Mouse (Mus musculus) urinary bladder, postnatal 25 days (tissue): ENCODE results near the gene Prim2.

ENCODE experiments used
- DNase-seq: peaks from one replicate; pipeline ENCODE4 v3.0.0; 2022; ENCODE audit warnings: low spot score

Gene Prim2

DNA sequence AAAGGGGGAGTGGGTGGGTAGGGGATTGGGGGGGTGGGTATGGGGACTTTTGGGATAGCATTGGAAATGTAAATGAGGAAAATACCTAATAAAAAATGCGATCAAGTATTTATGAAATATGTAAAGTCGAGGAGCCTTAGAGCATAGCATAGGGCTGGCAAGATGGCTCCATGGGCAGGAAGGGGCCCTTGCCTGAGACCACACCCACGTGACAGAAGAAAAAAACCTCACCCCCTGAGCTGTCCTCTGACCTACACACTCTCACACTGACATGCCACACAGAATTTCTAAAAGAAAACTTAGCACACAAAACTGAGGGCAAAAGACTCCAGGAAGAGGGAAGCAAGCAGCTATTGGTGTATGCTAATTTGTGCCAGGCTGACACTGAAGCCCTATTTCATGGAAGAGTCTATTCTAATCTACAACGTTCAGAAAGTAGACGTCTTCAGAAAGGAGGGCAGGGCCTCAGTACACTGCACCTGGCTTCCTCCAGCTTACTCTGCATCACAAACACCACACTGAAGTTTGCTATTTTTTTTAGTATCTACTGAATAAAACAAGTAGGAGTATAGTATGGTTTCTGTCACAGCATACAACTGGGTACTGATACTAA, 65.4 kb downstream of the Prim2 start:
- no peak for DNase-seq

DNA sequence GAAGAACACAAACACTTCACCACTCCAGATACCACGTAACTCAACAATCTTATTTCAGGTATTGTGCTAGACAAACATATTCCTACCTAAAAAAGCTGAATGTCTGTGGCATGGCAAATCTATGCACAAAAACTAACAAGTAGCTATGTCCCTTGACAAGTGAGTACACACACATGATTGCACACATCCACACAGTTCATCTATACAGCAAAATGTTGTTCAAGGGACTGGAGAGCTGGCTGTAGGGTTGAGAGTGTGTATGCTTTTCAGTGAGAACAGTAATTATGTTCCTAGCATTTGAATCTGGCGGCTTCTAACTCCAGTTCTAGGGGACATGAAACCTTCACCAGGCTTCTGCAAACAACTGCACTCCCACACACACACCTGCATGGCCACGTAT, 69.9 kb downstream of the Prim2 start:
- DNase-seq: no peak

DNA sequence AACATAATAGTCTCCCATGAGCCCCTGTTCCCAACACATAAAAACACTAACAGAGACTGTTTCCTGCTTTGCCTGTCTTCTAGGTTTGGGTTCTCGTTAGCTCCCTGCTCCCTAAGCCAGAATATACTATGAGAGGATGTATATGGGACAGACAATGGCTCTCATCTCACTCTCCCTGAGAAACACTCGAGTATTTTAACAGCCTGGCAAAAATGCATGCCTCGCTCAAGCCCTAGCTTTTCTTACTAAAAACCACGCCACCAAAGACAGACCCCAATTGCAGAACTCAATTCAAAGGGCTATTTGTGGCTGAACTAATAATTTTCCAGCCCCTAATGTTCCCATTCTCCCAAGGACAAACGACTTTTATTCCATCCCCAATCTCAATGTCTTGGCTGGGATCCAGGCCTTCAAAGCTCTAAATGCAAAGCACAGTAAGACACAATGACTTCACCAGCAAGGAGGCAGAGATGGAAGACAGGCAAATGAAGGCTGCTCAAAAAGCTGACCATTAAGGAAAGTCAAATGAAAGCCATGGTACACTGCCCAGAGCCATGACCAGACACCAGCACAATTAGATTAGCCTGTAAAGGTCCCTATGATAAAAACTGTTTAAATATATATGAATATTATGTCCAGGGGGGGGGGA, 70.5 kb downstream of the Prim2 start:
- DNase-seq: no peak

DNA sequence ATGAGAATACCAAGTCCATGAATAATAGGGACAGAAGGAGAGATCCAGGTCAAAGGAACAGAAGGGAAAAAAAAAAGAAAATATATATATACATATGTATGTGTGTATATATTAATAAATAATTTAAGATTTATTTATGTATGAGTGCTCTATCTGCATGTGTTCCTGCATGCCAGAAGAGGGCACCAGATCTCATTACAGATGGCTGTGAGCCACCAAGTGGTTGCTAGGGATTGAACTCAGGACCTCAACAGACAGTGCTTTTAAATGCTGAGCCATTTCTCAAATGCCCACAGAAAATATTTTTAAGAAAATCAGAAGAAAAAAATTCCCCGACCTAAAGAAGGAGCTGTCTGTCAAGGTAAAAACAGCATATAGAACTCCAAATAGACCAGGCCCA, 72.6 kb downstream of the Prim2 start:
- DNase-seq: no peak

DNA sequence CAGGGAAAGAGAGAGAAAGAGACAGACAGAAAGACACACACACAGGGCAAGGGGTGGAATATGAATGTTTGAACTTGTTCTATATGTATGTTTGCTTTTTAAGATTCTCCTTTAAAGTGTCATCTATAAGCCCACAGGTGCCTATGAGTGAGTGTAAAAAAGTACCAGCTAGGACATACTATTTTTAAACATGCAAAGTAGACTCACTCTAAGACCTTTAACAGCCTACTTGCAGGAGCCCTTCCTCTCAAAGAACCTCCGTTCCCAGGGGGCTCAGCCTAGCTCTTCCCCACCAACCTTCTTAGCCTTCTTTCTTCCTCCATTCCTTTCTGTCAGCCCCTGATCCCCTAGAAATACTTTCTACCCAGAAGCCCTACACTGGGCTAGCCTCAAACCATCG, 73.7 kb downstream of the Prim2 start:
- DNase-seq: no peak

DNA sequence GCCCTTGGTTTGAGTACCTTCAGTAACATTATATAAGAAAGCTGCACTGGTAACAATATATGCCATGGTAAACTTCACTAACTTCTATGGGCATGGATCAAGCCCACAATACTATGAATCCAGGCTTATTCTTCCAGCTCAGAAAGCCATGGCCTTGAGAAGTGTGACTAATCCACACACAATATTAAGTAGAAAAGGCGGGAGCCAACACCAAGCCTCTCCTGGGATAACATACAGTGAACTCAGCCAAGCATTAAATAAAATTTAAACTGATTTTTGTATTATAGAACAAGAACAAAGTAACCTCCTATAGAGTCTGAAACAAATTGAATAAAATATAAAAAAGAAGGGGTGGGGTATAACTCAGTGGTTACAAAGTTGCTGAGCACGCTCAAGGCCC, 74.6 kb downstream of the Prim2 start:
- no peak for DNase-seq

DNA sequence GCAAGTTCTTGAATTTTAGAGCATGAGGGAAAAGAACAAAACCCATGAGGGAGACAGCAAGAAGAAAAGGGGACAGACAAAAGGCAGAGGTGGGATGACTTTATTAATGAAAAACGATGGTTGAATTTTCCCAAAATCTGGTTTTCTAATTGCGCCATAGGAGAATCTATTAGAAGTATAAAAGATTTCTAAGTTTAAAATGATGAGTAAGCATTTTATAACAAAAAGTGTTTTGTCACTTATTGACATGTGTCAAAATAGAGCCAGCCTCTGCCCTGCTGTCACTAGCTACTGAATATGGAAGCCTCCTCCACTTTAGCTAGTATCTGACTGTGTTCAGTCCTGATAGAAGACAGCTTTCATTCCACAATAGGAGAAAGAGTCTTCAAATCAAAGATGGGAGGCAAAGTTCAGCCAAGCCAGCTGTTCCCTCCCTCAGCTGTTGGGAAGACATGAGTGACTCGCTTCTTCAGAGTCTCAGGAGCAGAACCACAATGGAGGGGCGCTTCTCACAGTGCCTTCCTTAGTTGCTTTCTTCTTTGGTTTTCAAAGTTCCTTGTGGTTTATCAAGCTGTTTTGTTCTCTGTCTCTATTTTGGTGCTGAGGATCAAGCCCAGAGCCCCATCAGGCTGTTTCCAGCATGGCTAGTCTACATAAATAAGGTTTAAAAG, 75.7 kb downstream of the Prim2 start:
- no peak for DNase-seq

DNA sequence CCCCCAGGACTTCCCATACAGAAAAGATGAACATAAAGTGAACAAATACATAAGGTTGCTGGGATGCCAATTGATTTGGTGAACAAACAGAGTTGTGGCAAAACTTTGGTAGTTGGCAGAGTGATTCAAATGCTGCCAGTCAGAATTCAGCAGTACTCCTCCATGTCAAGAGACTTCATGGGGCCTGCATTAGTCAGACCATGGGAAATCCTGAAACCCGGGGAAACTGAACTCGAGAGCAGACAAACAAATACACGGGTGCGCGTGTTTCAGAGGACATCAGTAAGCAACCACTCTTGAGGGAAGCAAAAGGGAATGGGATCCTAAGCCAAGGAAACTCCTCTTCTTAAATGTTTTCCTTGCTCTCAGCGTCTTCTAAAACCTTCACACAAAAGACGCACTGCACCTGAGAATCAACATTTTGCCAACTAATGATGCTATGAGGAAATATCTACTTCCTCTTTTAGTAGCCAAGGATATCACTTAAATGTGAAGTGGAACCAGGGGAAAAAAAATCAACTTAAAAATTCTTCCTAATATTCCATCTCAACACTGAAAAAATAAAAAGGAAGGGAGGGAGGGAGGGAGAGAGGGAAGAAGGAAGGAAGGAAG, 77.5 kb downstream of the Prim2 start:
- DNase-seq: no peak

DNA sequence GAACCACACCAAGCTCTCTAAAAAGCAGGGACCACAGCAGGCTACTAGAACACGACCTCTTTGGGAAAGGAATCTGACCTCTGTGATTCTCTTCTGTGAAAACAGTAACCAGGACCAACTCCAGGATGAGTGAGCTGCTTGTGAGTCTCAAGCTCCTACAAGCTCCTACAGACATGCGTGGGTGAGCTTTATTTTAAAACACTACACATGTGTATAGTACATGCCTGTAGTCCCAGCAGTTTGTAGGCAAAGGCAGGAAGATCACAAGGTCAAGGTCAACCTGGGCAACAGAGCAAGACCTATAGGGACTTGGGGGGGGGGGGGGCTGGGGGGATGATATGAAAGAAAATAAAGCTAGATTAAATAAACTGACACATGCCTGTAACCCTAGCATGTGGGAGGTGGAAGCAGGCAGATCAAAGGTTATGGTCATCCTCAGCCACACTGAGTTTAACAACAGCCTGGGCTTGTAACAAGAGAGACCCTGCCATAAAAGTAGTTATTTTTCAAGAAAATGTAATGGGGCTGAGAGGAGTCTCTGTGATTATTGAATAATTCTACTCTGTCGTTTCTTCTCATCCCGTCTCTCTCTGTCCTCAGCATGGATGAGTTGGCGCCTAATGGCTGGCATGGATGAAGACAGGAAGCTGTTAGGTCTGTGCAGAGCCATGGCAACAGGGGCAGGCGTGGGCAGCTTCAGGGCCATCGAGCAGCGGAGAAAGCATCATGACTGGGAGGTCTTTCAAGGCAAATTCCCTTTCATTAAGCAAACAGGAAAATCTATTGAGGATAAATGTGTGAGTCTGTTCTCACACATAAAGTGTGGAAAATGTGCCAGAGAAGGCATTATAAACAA, 78.8 kb downstream of the Prim2 start:
- no peak for DNase-seq

DNA sequence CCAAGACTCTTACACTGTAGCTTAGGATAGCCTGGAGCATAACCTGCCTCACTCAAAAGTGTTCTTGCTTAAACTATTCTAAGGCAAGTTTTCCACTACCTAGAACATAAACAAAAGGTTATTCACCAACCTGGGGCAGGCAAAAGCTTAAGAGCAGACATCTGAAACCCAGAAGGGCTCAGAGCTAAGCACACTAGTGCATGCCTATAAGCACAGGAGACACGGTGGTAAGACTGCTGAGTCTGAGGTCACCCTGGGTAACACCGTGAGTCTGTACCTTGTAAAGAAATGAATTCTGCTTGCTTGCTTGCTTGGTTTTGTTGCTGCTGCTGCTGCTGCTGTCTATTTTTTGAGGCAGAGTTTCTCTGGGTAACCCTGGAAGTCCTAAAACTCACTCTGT, 80.1 kb downstream of the Prim2 start:
- no peak for DNase-seq

DNA sequence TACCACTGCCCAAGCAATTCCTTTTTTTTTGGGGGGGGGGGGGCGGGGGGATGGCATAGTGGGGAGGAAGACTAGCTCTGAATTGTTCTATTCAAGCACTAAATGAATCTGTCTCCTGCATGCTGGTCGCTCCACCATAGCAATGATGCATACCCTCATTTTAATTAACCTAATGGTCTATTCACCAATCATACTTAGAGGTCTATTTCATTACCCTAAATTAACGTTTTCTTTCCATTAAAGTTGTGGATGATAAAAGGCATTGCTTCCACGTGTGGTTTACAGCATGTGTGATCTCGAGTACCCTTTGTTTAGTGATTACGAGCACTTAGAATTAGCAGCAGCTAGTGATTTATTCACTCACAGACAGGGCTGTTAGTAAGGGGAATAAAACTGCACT, 81.0 kb downstream of the Prim2 start:
- no peak for DNase-seq

DNA sequence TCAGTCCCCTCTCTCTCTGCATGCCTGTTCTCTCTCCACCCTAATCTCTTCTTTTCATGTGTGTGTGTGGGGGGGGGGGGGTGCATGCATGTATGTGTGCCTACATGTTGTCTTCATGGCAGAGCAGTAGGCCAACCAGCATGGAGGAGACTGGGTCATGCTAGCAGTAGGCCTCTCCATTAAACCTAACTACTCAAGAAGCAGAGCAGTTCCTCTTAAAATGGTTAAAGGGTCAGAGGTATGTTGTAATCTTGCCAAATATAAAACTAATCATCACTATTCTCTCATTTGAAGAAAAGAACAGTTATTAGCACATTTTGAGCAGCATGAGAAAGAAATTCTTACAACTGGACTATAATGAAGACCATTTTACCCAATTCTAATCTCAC, 85.0 kb downstream of the Prim2 start:
- DNase-seq: no peak

DNA sequence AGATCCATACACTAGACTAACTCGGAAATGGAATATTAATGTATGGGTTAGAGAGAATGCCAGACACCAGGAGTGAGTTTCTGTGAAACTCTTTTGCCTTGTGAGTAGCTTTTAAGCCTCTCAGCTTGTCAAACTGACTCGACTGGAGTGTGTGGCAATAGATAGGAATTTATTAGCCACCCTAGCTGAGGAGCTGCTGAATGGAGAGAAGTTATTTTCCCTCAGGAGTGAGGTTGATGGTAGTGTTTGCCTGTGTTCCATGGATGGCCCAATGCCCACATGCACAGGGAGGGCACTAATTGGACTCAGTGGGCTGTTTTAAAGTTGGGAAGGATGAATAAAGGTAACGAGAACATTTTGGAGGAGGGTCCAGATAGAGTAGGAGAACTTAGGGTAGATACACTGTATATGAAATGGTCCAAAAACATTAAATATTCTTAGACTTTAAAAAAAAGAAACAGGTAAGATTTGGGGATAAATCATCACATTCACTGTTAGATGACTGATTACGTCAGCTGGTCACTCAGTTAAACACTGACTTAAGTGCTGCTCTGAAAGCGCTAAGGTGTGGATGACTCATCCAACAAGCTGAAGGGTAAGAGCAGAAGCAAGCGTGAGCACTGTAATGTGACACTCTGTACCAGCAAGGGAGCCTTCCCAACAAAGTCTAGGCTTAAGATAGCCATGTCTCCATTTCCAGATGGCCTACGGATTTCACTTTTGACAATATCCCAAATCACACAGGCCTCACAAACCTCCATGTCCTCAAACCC, 85.6 kb downstream of the Prim2 start:
- no peak for DNase-seq

DNA sequence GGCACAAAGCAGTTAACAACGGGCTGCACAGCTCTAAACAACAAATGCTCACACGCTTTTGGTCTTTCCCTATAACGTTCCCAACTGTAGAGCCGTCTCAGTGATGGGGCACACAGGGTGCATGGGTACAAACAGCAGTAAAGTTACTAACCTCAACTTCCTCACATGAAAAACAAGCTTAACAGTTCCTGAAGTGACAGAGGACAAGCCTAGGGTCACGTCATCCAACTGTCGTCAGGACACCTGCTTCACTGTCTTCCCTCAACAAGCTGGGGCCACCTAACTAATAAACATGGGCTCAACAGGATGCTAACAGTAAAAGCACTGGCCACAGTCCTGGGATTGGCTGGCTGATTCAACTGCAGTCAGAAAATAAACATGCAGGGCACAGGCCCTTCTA, 91.0 kb downstream of the Prim2 start:
- no peak for DNase-seq

DNA sequence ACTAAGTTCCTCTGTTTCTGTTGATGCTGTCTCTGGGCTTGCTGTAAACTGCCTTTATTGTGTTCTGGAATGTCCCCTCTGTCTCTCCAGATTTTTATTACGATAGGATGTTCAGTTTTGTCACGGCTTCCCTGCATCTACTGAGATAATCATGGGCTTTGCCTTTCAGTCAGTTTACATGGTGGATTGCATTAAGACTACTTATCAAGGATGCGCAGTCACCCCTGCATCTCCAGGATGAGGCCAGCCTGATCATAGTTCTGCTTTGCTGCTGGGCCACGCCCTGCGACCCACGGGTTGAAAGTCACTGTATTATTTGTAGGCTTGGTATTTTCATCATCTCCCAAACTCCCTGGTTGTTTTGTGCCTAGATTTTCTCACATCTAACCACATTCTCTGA, 95.1 kb downstream of the Prim2 start:
- DNase-seq: no peak

DNA sequence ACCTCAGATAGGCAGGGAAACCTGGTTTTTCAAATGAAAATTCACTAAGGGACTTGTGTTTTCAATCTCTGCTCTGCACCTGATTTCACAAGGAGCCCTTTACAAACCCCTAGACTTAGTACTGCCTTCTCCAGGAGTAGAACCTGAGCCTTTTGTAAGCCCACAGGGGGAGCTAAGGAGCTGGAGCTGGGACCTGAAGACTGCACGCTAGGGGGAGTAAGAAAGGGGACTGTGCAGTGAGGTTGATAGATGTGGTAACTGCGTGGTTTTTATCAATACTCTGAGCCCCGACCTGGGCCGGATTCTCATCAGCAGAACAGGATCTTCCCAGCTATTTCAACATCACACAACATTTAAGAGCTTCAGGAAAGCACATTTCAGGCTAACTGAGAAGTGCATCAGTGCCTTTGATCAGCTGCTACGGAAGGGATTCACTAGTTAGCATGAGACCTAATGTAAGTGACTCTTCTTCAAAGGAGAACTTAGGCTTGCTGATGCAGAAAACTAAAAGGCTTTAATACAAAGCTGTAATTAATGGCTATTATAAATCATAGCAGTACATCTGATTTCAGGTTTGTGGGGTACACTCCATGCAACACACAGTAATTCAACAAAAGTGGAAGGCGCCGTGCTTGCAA, 103.7 kb downstream of the Prim2 start:
- DNase-seq: no peak

DNA sequence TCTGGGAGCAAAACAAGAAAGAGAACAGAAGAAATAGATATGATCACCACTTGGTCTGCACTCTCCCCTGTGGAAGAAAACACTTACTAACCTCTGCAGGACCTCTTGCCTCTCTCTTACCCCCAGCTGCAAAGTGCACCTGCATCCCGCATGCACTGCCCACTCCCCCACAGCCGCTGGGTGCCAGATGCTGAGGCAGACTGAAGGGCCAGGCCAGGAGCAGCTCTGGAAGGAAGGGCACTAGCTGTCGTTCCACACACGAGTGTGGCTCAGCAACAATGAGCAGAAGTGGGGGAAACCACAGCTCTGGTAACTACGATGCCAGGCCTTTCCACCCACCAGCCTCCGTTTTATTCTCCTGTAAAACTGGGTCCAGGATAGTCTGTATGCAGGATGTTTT, 105.6 kb downstream of the Prim2 start:
- no peak for DNase-seq

DNA sequence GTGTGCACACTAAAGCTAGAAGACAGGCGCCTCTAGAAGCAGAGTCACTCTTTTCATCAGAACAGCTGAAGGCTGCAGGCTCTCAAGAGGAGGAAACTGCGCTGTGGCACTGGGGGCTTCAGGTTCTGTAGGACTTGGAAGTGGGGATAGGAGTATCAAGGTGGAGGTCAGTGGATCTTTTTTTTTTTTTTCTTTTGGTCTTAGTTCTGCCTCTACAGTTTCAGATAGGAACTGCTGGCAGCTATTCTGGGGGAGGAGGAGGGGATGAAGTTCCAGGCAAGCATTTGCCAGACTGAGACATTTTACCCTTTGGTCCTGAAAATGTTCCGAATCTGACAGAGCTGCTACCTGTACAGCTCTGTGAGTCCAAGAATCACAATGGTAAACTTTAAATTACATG, 106.0 kb downstream of the Prim2 start:
- DNase-seq: no peak

DNA sequence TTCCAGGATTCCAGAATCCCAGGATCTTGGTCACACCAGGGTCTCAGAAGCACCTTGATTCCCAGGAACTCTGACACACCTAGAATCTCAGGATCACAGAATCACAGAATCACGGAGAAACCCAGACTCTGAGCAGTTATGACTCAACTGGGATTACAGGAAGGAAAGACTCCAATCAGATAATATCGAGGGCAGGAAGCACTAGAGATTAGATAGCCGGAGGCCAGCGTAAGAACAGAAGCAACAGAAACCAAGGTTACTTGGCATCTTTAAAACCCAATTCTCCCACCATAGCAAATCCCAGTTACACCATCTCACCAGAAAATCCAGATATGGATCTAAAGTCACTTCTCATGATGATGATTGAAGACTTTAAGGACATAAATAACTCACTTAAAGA, 113.0 kb downstream of the Prim2 start:
- no peak for DNase-seq

DNA sequence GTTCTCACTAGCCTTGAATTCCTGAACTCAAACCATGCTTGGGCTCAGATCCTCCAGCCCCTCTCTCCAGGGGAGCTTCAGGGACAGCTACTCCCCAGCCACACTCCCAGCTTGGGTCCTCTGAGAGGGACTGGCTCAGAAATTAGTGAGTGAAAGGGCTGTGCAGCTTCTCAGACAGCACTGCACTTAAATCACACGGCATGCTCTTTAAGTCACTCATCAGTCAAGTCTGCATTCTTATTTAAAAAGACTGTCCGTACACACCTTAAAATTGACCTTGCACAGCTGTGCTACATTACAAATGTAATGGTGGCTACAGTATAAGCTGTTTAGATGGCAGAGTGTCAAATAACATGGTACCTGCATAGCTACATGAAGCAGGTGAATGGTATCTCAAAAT, 114.0 kb downstream of the Prim2 start:
- no peak for DNase-seq

DNA sequence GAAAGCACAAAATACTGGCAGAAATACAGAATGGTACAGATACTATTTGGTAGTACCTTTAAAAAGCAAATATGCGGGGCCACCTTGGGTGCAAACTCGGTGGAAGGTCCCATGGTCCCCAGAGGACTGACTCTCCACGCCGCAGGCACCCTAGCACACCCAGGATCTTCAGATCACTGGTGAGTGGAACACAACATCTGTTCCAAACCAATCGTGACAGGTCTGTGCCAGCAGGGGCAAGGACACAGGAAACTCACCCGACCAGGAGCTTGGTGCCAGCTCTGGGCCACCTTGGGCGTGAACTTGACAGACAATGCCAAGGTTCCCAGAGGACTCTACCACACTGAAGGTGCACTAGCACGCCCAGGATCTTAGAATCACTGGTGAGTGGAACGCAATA, 118.2 kb downstream of the Prim2 start:
- DNase-seq: no peak
